In the genomic region with DNA sequence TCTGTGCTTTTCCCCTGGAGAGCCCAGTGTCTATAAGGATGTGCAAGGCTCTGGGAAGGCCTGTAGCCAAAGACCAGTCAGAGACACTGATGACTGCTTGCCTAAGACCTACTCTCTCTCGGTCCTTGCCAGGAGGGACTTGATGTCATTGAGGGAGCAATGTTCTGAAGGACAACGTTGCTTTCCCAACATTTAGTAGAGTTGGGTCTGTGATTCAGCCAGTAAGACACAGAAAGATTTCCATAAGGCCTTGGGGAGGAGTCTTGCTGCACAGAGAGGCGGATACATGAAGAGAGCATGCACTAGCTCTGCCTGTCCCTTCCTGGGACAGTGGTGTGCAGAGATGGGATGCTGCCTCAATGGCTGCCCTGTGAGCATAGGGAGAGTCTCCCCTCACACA, we compare ENCODE assay signal across 23 mouse cellular contexts.
DNase-seq lines count a peak whose midpoint lies in the region; ATAC-seq lines count a peak whose summit lies in the region.
"Had no signal": no experiment of that assay in that cellular context is flagged by ENCODE, and none has a peak within 500 bp of the region (broad histone marks: within the 10 kb centered on the region; RNA-seq: fewer than 3 reads in every experiment).

No protein-coding gene starts in this region.

- H3K4me1 ChIP-seq in hindbrain, embryonic 13.5 days (replicated peaks) = no peaks in the 10 kb centered on the region
- H3K4me1 ChIP-seq: forebrain, embryonic 13.5 days; heart, embryonic 10.5 days; heart, embryonic 13.5 days; hindbrain, embryonic 12.5 days; intestine, embryonic 15.5 days had no signal

- H3K27me3 ChIP-seq in hindbrain, embryonic 13.5 days = no peaks in the 10 kb centered on the region
- H3K27me3 ChIP-seq: forebrain, embryonic 13.5 days; heart, embryonic 13.5 days; hindbrain, embryonic 12.5 days; intestine, embryonic 15.5 days had no signal

- no peak overlapping the region for H3K4me2 ChIP-seq in hindbrain, embryonic 13.5 days
- H3K4me2 ChIP-seq: forebrain, embryonic 13.5 days; heart, embryonic 13.5 days; hindbrain, embryonic 12.5 days; intestine, embryonic 15.5 days had no signal

- no peak for ATAC-seq in hindbrain, embryonic 13.5 days (ENCODE audit: low FRiP score)
- ATAC-seq: activated CD4-positive, CD25-positive, alpha-beta regulatory T cell, adult 4 months; forebrain, embryonic 13.5 days; forebrain, embryonic 16.5 days; hindbrain, embryonic 16.5 days; intestine, embryonic 15.5 days had no signal

- H3K27ac ChIP-seq in hindbrain, embryonic 13.5 days = no peak overlapping the region
- H3K27ac ChIP-seq: forebrain, embryonic 10.5 days; forebrain, embryonic 13.5 days; heart, adult 2 months; heart, embryonic 10.5 days; heart, embryonic 13.5 days; hindbrain, embryonic 12.5 days; intestine, embryonic 15.5 days had no signal

- H3K4me3 ChIP-seq in hindbrain, embryonic 13.5 days = no peak overlapping the region
- H3K4me3 ChIP-seq: forebrain, embryonic 10.5 days; forebrain, embryonic 13.5 days; heart, adult 2 months; heart, embryonic 10.5 days; heart, embryonic 13.5 days; hindbrain, embryonic 12.5 days; intestine, embryonic 15.5 days had no signal

- peak; percentile 20 to 83 for DNase-seq in adrenal gland, adult (ENCODE audit: inconsistent age in 2 of 2, low spot score in 1 of 2)
- DNase-seq in adrenal gland, postnatal 4 days (ENCODE audit: low spot score in 2 of 2) = no peak
- peak; percentile 36 for DNase-seq in heart, adult 11 months
- no peak for DNase-seq in heart, postnatal 36 days
- peak; percentile 59 for DNase-seq in adrenal gland, postnatal 14 days
- DNase-seq in right cerebral cortex, postnatal 36 days (ENCODE audit: low spot score in 2 of 2) = no peak
- DNase-seq: cerebellum, adult 11-12 months; cerebellum, adult 8-10 months; cerebellum, postnatal 10 days; gastrocnemius, postnatal 14 days; heart, adult 2 months; heart, postnatal 14 days; kidney, adult 11 months had no signal

- H3K9ac ChIP-seq in hindbrain, embryonic 13.5 days = no peak overlapping the region
- H3K9ac ChIP-seq: forebrain, embryonic 13.5 days; heart, embryonic 13.5 days; hindbrain, embryonic 12.5 days; intestine, embryonic 15.5 days had no signal

- H3K36me3 ChIP-seq in hindbrain, embryonic 13.5 days = no peaks in the 10 kb centered on the region
- H3K36me3 ChIP-seq: forebrain, embryonic 10.5 days; heart, embryonic 10.5 days; heart, embryonic 13.5 days; hindbrain, embryonic 12.5 days; intestine, embryonic 15.5 days had no signal

- intact Hi-C loops in heart, postnatal 36 days (cut with DNase I) = no loop called here

- WGBS in hindbrain, embryonic 13.5 days = 91% methylated on average over 3 of the region's 3 CpGs

- no peaks in the 10 kb centered on the region for H3K9me3 ChIP-seq in hindbrain, embryonic 13.5 days
- H3K9me3 ChIP-seq: forebrain, embryonic 10.5 days; forebrain, embryonic 13.5 days; heart, embryonic 10.5 days; heart, embryonic 13.5 days; hindbrain, embryonic 12.5 days; intestine, embryonic 15.5 days had no signal

Comparison
In these comparisons a context has a peak if more than half of its experiments do, and no peak if none do; other contexts are left out.
1. DNase-seq: peak in adrenal gland, adult (2 of 2), heart, adult 11 months (single experiment) and adrenal gland, postnatal 14 days (single experiment); none in adrenal gland, postnatal 4 days (0 of 2), heart, postnatal 36 days (0 of 2) and right cerebral cortex, postnatal 36 days (0 of 2).